Mouse (Mus musculus) hindbrain, embryonic 11.5 days (tissue): ENCODE measurements around the gene Olfr374. TPM values are rescaled to one million over a fixed set of nuclear protein-coding genes. Genes with fewer than 3 reads are reported as not detected.
"Not testable (repeated sequence)": the region's sequence is repeated elsewhere in the genome, so short reads cannot be mapped to it uniquely, and the experiment has no call there.

Experiments
- ATAC-seq: fragments of 200-750 bp; cut with Nextera tagmentation; 2 replicates; pipeline ENCODE4 v1.8.0; 2017; ENCODE audit warnings: mild to moderate bottlenecking, moderate TSS enrichment, moderate library complexity; ENCODE audit not compliant: low FRiP score
- DNase-seq: peaks from one replicate; pipeline ENCODE4 v3.0.0-alpha.2; 2015; ENCODE audit warnings: low spot score
- H3K27ac ChIP-seq: fragments of 300-500 bp; sonication (generic); 2 replicates; pipeline ENCODE4 v1.5.1; 2014; ENCODE audit warnings: mild to moderate bottlenecking, low read depth, low read length
- H3K27me3 ChIP-seq: fragments of 300-500 bp; sonication (generic); 2 replicates; pipeline ENCODE4 v1.6.1; 2014; ENCODE audit warnings: mild to moderate bottlenecking, low read length, moderate library complexity, mixed read lengths; ENCODE audit not compliant: control insufficient read depth, insufficient read depth
- H3K36me3 ChIP-seq: fragments of 300-500 bp; sonication (generic); 2 replicates; pipeline ENCODE4 v1.6.1; 2014; ENCODE audit warnings: mild to moderate bottlenecking, low read length, moderate library complexity, mixed read lengths; ENCODE audit not compliant: control insufficient read depth, insufficient read depth
- H3K4me1 ChIP-seq: fragments of 300-500 bp; sonication (generic); replicated peaks from 2 replicates; pipeline ENCODE4 v1.6.1; 2014; ENCODE audit warnings: low read length, mixed read lengths; ENCODE audit not compliant: control insufficient read depth, insufficient read depth
- H3K4me2 ChIP-seq: fragments of 300-500 bp; sonication (generic); replicated peaks from 2 replicates; pipeline ENCODE4 v1.6.1; 2014; ENCODE audit warnings: mild to moderate bottlenecking, low read depth, low read length
- H3K4me3 ChIP-seq: fragments of 300-500 bp; sonication (generic); 2 replicates; pipeline ENCODE4 v1.5.1; 2014; ENCODE audit warnings: low read depth, low read length
- H3K9ac ChIP-seq: fragments of 300-500 bp; sonication (generic); 2 replicates; pipeline ENCODE4 v1.6.1; 2014; ENCODE audit warnings: low read depth, low read length
- H3K9me3 ChIP-seq: fragments of 300-500 bp; sonication (generic); 2 replicates; pipeline ENCODE4 v1.6.1; 2016; ENCODE audit warnings: low read length; ENCODE audit not compliant: control insufficient read depth
- WGBS: fragments of 180-500 bp; shearing (Covaris S2); extraction: QIAGEN DNeasy Blood & Tissue Kit; methylation state at CpG from one replicate; pipeline ENCODE4 v1.1.7; 2014; 5-methylcytosine and 5-hydroxymethylcytosine counted together
- polyA plus RNA-seq: library from polyadenylated mRNA; unstranded; fragments of >200 nt; fragmentation: Nextera tagmentation; extraction: Ambion mirVana; gene quantifications from 2 replicates; pipeline ENCODE4 v1.2.1, GENCODE M21; 2014

Olfr374 gene
- polyA plus RNA-seq: not detected in 2 replicates

- Histone ChIP-seq H3K27ac (no peak within 1 kb of the TSS), H3K36me3 (no peaks in the 10 kb centered on the region), H3K9ac (no peak within 1 kb of the TSS), H3K4me1 (no peaks in the 10 kb centered on the region), H3K4me3 (no peak within 1 kb of the TSS), H3K9me3 (no peaks in the 10 kb centered on the region), H3K27me3 (no peaks in the 10 kb centered on the region), H3K4me2 (no peak within 1 kb of the TSS)
- DNase-seq: no peak
- ATAC-seq: no peak
- 91% methylated on average over 3 of the region's 3 CpGs for WGBS
Measured at GRCm38 (mm10) chr8:72106740-72107139, at the start of gene Olfr374. TSS of gene Olfr374 (plus strand) at chr8:72107040.

GRCm38 (mm10) chr8:72057643-72058042 lies 49.2 kb upstream of the Olfr374 start:
- ATAC-seq, DNase-seq, H3K27ac ChIP-seq, H3K4me1 ChIP-seq, H3K9me3 ChIP-seq, H3K36me3 ChIP-seq, H3K4me2 ChIP-seq, H3K27me3 ChIP-seq, H3K4me3 ChIP-seq, H3K9ac ChIP-seq: not testable (repeated sequence)
- WGBS: 89% methylated on average over 3 of the region's 4 CpGs

GRCm38 (mm10) chr8:72066819-72067399 lies 39.9 kb upstream of the Olfr374 start:
- ATAC-seq, H3K27me3 ChIP-seq, H3K4me1 ChIP-seq, H3K4me3 ChIP-seq, H3K36me3 ChIP-seq, H3K4me2 ChIP-seq, H3K9ac ChIP-seq, DNase-seq, H3K27ac ChIP-seq, H3K9me3 ChIP-seq: not testable (repeated sequence)
- WGBS: 94% methylated on average over 1 of the region's 1 CpGs

- H3K4me3 ChIP-seq, H3K27me3 ChIP-seq, DNase-seq, H3K4me1 ChIP-seq, H3K36me3 ChIP-seq, H3K9me3 ChIP-seq, H3K9ac ChIP-seq, H3K27ac ChIP-seq, H3K4me2 ChIP-seq, ATAC-seq: not testable (repeated sequence)
Measured at GRCm38 (mm10) chr8:72082877-72083276, 24.0 kb upstream of the Olfr374 start, which contains the start of gene Olfr373. TSS of gene Olfr373 (plus strand) at chr8:72083177.

GRCm38 (mm10) chr8:72084744-72085143 lies 22.1 kb upstream of the Olfr374 start:
- H3K36me3 ChIP-seq: no peaks in the 10 kb centered on the region
- no peak overlapping the region for H3K27ac ChIP-seq
- no peak for ATAC-seq
- WGBS: 73% methylated on average over 5 of the region's 5 CpGs
- H3K9me3 ChIP-seq: no peaks in the 10 kb centered on the region
- H3K4me3 ChIP-seq: no peak overlapping the region
- DNase-seq: no peak
- H3K9ac ChIP-seq: no peak overlapping the region
- no peaks in the 10 kb centered on the region for H3K27me3 ChIP-seq
- H3K4me2 ChIP-seq: no peak overlapping the region
- no peaks in the 10 kb centered on the region for H3K4me1 ChIP-seq

- H3K36me3 ChIP-seq, H3K4me1 ChIP-seq, H3K27ac ChIP-seq, H3K4me3 ChIP-seq, H3K4me2 ChIP-seq, H3K9ac ChIP-seq, H3K9me3 ChIP-seq, ATAC-seq, H3K27me3 ChIP-seq: not testable (repeated sequence)
- WGBS: 87% methylated on average over 3 of the region's 3 CpGs
- peak; percentile 1 for DNase-seq
Measured at GRCm38 (mm10) chr8:72087611-72088010, 19.2 kb upstream of the Olfr374 start.

GRCm38 (mm10) chr8:72096721-72097120 lies 10.1 kb upstream of the Olfr374 start:
- H3K4me2 ChIP-seq, H3K27ac ChIP-seq, ATAC-seq, H3K36me3 ChIP-seq, H3K4me3 ChIP-seq, DNase-seq, H3K9me3 ChIP-seq, H3K27me3 ChIP-seq, H3K9ac ChIP-seq, H3K4me1 ChIP-seq: not testable (repeated sequence)

GRCm38 (mm10) chr8:72099377-72100103 lies 7.3 kb upstream of the Olfr374 start:
- DNase-seq, ATAC-seq, H3K9ac ChIP-seq, H3K9me3 ChIP-seq, H3K4me3 ChIP-seq, H3K36me3 ChIP-seq, H3K4me2 ChIP-seq, H3K27me3 ChIP-seq, H3K4me1 ChIP-seq, H3K27ac ChIP-seq: not testable (repeated sequence)
- WGBS: 60% methylated on average over 6 of the region's 7 CpGs

- no peaks in the 10 kb centered on the region for H3K36me3 ChIP-seq
- no peak overlapping the region for H3K4me2 ChIP-seq
- ATAC-seq (no peak), DNase-seq (no peak)
- H3K4me3 ChIP-seq: no peak overlapping the region
- H3K9me3 ChIP-seq: no peaks in the 10 kb centered on the region
- no peaks in the 10 kb centered on the region for H3K4me1 ChIP-seq
- WGBS: 21% methylated on average over 4 of the region's 4 CpGs
- H3K27me3 ChIP-seq: no peaks in the 10 kb centered on the region
- H3K9ac ChIP-seq: no peak overlapping the region
- H3K27ac ChIP-seq: no peak overlapping the region
Measured at GRCm38 (mm10) chr8:72105165-72105564, 1.7 kb upstream of the Olfr374 start.
